Mouse (Mus musculus): ENCODE measurements around the gene Gpbp1. TPM values are rescaled to one million over a fixed set of nuclear protein-coding genes. Genes with fewer than 3 reads are reported as not detected.

Gpbp1 gene
- polyA plus RNA-seq, 2 experiments, result 19.2 to 36.2 TPM

DNA sequence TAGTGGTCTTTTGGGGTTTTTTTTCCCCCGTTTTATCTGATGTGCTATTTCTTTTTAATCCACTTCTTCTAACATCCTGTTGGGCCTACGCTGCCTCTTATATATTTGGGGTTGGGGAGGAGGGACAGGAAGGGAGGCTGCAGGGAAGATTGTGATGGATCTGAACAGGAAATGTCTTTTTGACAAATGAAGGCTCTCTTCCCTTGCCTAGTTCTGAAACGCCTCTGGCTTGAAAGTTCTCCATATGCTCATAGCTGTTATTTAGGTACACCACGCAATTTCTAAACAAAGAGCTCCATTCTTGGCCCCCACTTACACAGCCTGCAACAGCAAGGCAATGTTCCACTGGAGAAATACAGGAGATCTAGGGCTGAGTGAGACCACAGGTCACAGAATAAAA is 95.0 kb downstream of the Gpbp1 start:
- DNase-seq (ENCODE audit: low read depth in 3 of 3, low spot score in 3 of 3), result no peak
- 32% methylated on average over 4 of the region's 4 CpGs for WGBS (ENCODE audit: insufficient replicate concordance)
- no peak overlapping the region for H3K4me2 ChIP-seq (ENCODE audit: low read depth)
- H3K36me3 ChIP-seq (replicated peaks; ENCODE audit: control insufficient read depth, insufficient read depth, low read depth), result no peaks in the 10 kb centered on the region
- H3K4me3 ChIP-seq (ENCODE audit: insufficient read depth in 1 of 2, low read depth in 2 of 2, low read length in 2 of 2), result no peak overlapping the region
- no peak for ATAC-seq (ENCODE audit: insufficient read depth)
- no peaks in the 10 kb centered on the region for H3K27me3 ChIP-seq (ENCODE audit: control insufficient read depth, insufficient read depth, low read length)
- no peak overlapping the region for H3K9ac ChIP-seq (replicated peaks)
- H3K27ac ChIP-seq, result no peak overlapping the region
- no peaks in the 10 kb centered on the region for H3K9me3 ChIP-seq (ENCODE audit: control insufficient read depth, low read length)
- peaks cover 0 to 7% of the 10 kb centered on the region in 2 experiments; a peak in 2 of 4 replicates for H3K4me1 ChIP-seq (replicated peaks; ENCODE audit: control insufficient read depth in 2 of 2, insufficient read depth in 2 of 2, low read length in 1 of 2)
- no peak for TF ChIP-seq EP300 (IDR thresholded peaks at IDR 0.05; ENCODE audit: low read depth)
- TF ChIP-seq CTCF (IDR thresholded peaks at IDR 0.05; ENCODE audit: low read depth), result no peak

DNA sequence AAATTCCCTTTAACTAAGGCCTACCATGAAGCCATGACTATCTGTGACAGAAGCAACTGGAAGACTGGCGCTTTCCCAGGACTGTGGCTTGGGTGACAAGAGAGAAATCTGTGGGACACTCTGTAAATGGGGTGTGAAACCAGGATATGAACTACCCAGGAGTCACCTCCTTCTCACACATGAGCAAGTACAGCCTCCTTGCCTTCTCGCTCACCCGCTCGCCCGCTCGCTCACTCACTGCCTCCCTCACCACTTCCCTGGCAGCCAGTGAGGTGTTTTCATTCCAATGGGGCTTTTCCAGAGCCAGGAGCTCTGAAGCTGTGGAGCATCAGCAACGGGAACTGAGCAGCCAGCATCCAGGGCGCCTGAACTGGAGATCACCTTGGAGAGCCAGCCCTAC is 95.6 kb downstream of the Gpbp1 start:
- Histone ChIP-seq H3K4me2 (ENCODE audit: low read depth) (no peak overlapping the region), H3K4me1 (replicated peaks; ENCODE audit: control insufficient read depth in 2 of 2, insufficient read depth in 2 of 2, low read length in 1 of 2) (peaks cover 0 to 7% of the 10 kb centered on the region in 2 experiments; a peak in 2 of 4 replicates), H3K27ac (no peak overlapping the region), H3K9ac (replicated peaks) (no peak overlapping the region), H3K9me3 (ENCODE audit: control insufficient read depth, low read length) (no peaks in the 10 kb centered on the region), H3K27me3 (ENCODE audit: control insufficient read depth, insufficient read depth, low read length) (no peaks in the 10 kb centered on the region), H3K36me3 (replicated peaks; ENCODE audit: control insufficient read depth, insufficient read depth, low read depth) (no peaks in the 10 kb centered on the region), H3K4me3 (ENCODE audit: insufficient read depth in 1 of 2, low read depth in 2 of 2, low read length in 2 of 2) (no peak overlapping the region)
- WGBS (ENCODE audit: insufficient replicate concordance), result 80% methylated on average over 8 of the region's 8 CpGs
- ATAC-seq (ENCODE audit: insufficient read depth), result no peak
- DNase-seq (ENCODE audit: low read depth in 3 of 3, low spot score in 3 of 3), result no peak
- TF ChIP-seq EP300 (IDR thresholded peaks at IDR 0.05; ENCODE audit: low read depth) (no peak), CTCF (IDR thresholded peaks at IDR 0.05; ENCODE audit: low read depth) (no peak)

DNA sequence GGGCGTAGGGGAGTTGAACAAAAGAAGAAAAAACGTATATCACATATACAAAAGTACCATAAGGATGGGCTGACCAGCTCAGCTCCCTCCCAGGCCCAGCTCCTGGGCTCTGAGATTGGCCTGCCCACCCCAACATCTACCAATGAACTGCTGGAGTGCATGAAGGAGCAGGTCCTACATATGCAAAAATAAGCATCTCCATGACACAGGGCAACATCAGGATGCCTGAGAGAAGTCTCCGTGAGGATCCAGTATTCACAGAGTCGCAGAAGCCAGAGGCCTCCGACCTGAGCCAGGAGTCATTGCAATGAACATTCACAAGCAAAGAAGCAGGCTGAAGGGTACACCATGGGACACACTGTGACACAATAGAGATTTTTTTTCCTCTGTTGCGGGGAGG is 96.5 kb downstream of the Gpbp1 start:
- Histone ChIP-seq H3K27me3 (ENCODE audit: control insufficient read depth, insufficient read depth, low read length) (no peaks in the 10 kb centered on the region), H3K27ac (no peak overlapping the region), H3K36me3 (replicated peaks; ENCODE audit: control insufficient read depth, insufficient read depth, low read depth) (no peaks in the 10 kb centered on the region), H3K9me3 (ENCODE audit: control insufficient read depth, low read length) (no peaks in the 10 kb centered on the region), H3K4me2 (ENCODE audit: low read depth) (no peak overlapping the region), H3K4me1 (replicated peaks; ENCODE audit: control insufficient read depth in 2 of 2, insufficient read depth in 2 of 2, low read length in 1 of 2) (peaks cover 0 to 7% of the 10 kb centered on the region in 2 experiments; a peak in 2 of 4 replicates), H3K9ac (replicated peaks) (no peak overlapping the region), H3K4me3 (ENCODE audit: insufficient read depth in 1 of 2, low read depth in 2 of 2, low read length in 2 of 2) (no peak overlapping the region)
- TF ChIP-seq EP300 (IDR thresholded peaks at IDR 0.05; ENCODE audit: low read depth) (no peak), CTCF (IDR thresholded peaks at IDR 0.05; ENCODE audit: low read depth) (no peak)
- ATAC-seq (ENCODE audit: insufficient read depth), result no peak
- 78% methylated on average over 6 of the region's 6 CpGs for WGBS (ENCODE audit: insufficient replicate concordance)
- DNase-seq (ENCODE audit: low read depth in 3 of 3, low spot score in 3 of 3), result no peak

DNA sequence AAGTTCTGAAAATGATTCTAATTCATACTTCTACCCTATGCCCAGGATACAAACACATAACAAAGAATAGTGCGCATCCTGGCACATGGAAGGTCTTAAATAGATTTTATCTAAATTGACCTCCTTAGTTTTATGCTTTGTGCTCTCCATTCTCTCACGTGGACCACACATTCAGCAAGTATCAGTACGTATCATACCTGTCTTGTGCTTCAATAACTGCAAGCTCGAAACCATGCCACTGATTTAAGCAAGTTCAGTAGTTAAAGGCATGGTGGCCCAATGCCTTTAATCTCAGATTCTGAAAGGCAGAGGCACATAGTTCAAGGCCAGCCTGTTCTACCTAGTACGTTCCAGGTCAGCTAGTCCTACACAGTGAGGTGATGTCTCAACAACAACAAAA is 98.5 kb downstream of the Gpbp1 start:
- Histone ChIP-seq H3K4me3 (ENCODE audit: insufficient read depth in 1 of 2, low read depth in 2 of 2, low read length in 2 of 2) (no peak overlapping the region), H3K27ac (no peak overlapping the region), H3K4me1 (replicated peaks; ENCODE audit: control insufficient read depth in 2 of 2, insufficient read depth in 2 of 2, low read length in 1 of 2) (no peaks in the 10 kb centered on the region), H3K27me3 (ENCODE audit: control insufficient read depth, insufficient read depth, low read length) (no peaks in the 10 kb centered on the region), H3K36me3 (replicated peaks; ENCODE audit: control insufficient read depth, insufficient read depth, low read depth) (no peaks in the 10 kb centered on the region), H3K9me3 (ENCODE audit: control insufficient read depth, low read length) (no peaks in the 10 kb centered on the region), H3K9ac (replicated peaks) (no peak overlapping the region), H3K4me2 (ENCODE audit: low read depth) (no peak overlapping the region)
- TF ChIP-seq CTCF (IDR thresholded peaks at IDR 0.05; ENCODE audit: low read depth), result no peak
- TF ChIP-seq EP300 (IDR thresholded peaks at IDR 0.05; ENCODE audit: low read depth), result no peak
- WGBS (ENCODE audit: insufficient replicate concordance), result 63% methylated on average over 5 of the region's 5 CpGs
- DNase-seq (ENCODE audit: low read depth in 3 of 3, low spot score in 3 of 3) (no peak), ATAC-seq (ENCODE audit: insufficient read depth) (no peak)

DNA sequence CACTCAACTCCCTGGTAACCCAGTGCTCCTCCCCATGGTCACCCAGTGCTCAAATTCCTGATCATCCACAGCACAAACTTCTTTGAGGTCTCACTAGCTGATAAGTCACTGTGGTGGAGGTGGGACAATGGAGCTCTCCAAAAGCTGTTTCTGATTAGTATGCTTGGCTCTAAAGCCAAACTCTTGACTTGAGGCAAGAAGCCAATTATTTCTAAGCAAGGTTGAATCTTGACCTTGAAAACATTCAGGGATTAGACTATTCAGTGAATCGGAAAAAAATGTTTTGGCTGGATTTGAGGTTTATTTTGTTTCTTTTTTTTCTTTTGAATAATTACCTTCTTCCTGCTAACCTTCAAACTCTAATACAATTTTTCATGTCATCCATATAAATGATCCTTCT is 98.9 kb downstream of the Gpbp1 start:
- no peaks in the 10 kb centered on the region for H3K36me3 ChIP-seq (replicated peaks; ENCODE audit: control insufficient read depth, insufficient read depth, low read depth)
- no peak overlapping the region for H3K4me3 ChIP-seq (ENCODE audit: insufficient read depth in 1 of 2, low read depth in 2 of 2, low read length in 2 of 2)
- ATAC-seq (ENCODE audit: insufficient read depth) (no peak), DNase-seq (ENCODE audit: low read depth in 3 of 3, low spot score in 3 of 3) (no peak)
- H3K9ac ChIP-seq (replicated peaks), result no peak overlapping the region
- no peaks in the 10 kb centered on the region for H3K27me3 ChIP-seq (ENCODE audit: control insufficient read depth, insufficient read depth, low read length)
- H3K4me1 ChIP-seq (replicated peaks; ENCODE audit: control insufficient read depth in 2 of 2, insufficient read depth in 2 of 2, low read length in 1 of 2), result no peaks in the 10 kb centered on the region
- H3K4me2 ChIP-seq (ENCODE audit: low read depth), result no peak overlapping the region
- H3K27ac ChIP-seq, result no peak overlapping the region
- no peaks in the 10 kb centered on the region for H3K9me3 ChIP-seq (ENCODE audit: control insufficient read depth, low read length)
- no peak for TF ChIP-seq CTCF (IDR thresholded peaks at IDR 0.05; ENCODE audit: low read depth)
- no peak for TF ChIP-seq EP300 (IDR thresholded peaks at IDR 0.05; ENCODE audit: low read depth)
- WGBS (ENCODE audit: insufficient replicate concordance), result 66% methylated on average over 1 of the region's 1 CpGs

All from liver, embryonic 14.5 days (tissue).